Mouse (Mus musculus) small intestine, adult 2 months (tissue): ENCODE results near the gene G3bp1. TPM values are rescaled to one million over a fixed set of nuclear protein-coding genes. Genes with fewer than 3 reads are reported as not detected.

Experiments used
- H3K27ac ChIP-seq: fragments of 200-500 bp; 2 replicates; pipeline ENCODE4 v1.5.1; 2012; ENCODE audit warnings: low read depth, low read length, control low read depth, inconsistent platforms; ENCODE audit not compliant: insufficient read depth
- H3K27me3 ChIP-seq: fragments of 200-500 bp; 2 replicates; pipeline ENCODE4 v1.6.1; 2012; ENCODE audit warnings: mild to moderate bottlenecking, moderate library complexity, low read length, inconsistent platforms; ENCODE audit not compliant: control insufficient read depth, insufficient read depth
- H3K36me3 ChIP-seq: fragments of 200-500 bp; 2 replicates; pipeline ENCODE4 v1.6.1; 2012; ENCODE audit warnings: mild to moderate bottlenecking, low read length, control low read depth, inconsistent platforms; ENCODE audit not compliant: control insufficient read depth, insufficient read depth
- H3K4me1 ChIP-seq: fragments of 200-500 bp; 2 replicates; pipeline ENCODE4 v1.6.1; 2012; ENCODE audit warnings: low read length, inconsistent platforms, mixed read lengths; ENCODE audit not compliant: control insufficient read depth, insufficient read depth, insufficient read length
- H3K4me3 ChIP-seq: fragments of 200-500 bp; 2 replicates; pipeline ENCODE4 v1.5.1; 2012; ENCODE audit warnings: low read depth, mild to moderate bottlenecking, control low read depth, inconsistent platforms, low read length, moderate library complexity
- CTCF ChIP-seq: fragments of 200-500 bp; IDR thresholded peaks from 2 replicates; pipeline ENCODE4 v1.5.1; 2012; ENCODE audit warnings: low read depth, mild to moderate bottlenecking, control low read depth, inconsistent platforms, low read length, moderate library complexity, mixed read lengths; ENCODE audit not compliant: insufficient replicate concordance, insufficient read length; ENCODE audit errors: extremely low read depth
- POLR2A ChIP-seq: fragments of 200-500 bp; IDR thresholded peaks from 2 replicates; pipeline ENCODE4 v1.6.1; 2012; ENCODE audit warnings: low read depth, mild to moderate bottlenecking, control low read depth, inconsistent platforms, low read length, moderate library complexity
- WGBS: fragments of 180-500 bp; shearing (Covaris S2); methylation state at CpG from one replicate; pipeline ENCODE4 v1.1.7; 2018; 5-methylcytosine and 5-hydroxymethylcytosine counted together
- polyA plus RNA-seq: library from polyadenylated mRNA; depleted of rRNA; stranded (reverse); fragments of >200 nt; gene quantifications from 2 replicates; pipeline ENCODE4 v1.2.3, GENCODE M21; 2012; rRNA removed

Gene G3bp1
- polyA plus RNA-seq, 1 experiment: 10.4 TPM

DNA sequence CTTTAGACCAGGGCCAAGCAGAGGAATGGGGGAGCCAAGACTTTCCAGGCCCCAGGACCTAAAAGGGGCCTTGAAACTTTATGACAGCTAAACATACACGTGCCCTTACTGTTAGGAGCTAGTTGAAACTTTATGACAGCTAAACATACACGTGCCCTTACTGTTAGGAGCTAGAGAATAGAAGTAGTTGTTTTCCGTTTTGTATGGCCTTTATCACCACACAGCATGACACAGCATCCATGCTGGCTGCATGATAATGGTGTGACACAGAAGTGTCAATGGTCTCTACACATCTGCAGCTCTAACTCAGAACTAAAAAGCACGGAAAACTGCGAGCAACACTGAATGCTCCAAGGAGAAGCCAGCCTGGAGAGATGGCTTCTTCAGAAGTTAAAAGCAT lies 48.2 kb downstream of the G3bp1 start:
- TF ChIP-seq POLR2A: no peak
- no peak for TF ChIP-seq CTCF
- 58% methylated on average over 5 of the region's 5 CpGs for WGBS
- Histone ChIP-seq H3K36me3 (no peaks in the 10 kb centered on the region), H3K27ac (no peak overlapping the region), H3K27me3 (no peaks in the 10 kb centered on the region), H3K4me1 (no peaks in the 10 kb centered on the region), H3K4me3 (no peak overlapping the region)

DNA sequence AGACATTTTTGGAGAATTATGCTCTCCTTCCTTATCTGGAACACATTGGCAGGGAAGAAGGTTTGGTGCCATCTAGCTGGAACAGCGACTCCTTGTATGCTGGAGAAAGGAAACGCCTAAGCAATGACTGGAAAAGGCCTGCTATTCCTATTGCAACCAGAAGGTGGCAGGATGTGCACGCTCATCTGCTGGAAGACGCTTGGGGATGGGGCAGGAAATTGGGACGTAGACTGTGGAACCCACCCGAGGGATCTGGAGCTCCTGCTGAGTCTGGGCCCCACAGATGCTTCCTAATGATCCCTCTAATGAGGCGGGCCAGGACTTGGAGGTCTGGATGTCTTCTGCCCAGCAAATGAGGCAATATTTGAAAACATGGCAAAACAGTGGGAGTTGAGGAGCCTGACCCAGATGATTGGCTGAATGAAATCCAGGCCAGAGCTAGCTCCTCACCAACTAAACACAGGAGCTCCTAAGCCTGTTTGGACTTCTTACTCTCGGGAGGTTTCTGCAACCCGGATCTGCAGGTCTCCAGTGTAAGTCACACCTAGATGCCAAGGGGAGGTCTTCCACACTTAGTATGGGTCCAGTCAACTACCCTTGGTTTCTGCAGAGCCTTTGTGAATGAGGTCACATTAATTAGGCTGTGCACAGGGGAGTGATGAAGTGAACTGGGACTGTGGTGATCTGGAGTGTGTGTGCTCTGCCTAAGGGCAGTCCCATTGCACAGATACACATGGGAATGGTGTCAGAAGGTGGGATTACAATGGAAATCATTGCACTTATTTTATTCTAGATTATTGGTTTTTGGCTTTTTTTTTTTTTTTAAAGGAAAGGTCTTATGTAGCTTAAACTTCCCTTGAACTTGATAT lies 49.6 kb downstream of the G3bp1 start:
- H3K4me3 ChIP-seq: no peak overlapping the region
- TF ChIP-seq POLR2A: no peak
- TF ChIP-seq CTCF: peak; percentile 91; the same call in 1 of the 2 replicates
- no peaks in the 10 kb centered on the region for H3K27me3 ChIP-seq
- no peaks in the 10 kb centered on the region for H3K36me3 ChIP-seq
- WGBS: 8% methylated on average over 9 of the region's 9 CpGs
- no peaks in the 10 kb centered on the region for H3K4me1 ChIP-seq
- no peak overlapping the region for H3K27ac ChIP-seq

DNA sequence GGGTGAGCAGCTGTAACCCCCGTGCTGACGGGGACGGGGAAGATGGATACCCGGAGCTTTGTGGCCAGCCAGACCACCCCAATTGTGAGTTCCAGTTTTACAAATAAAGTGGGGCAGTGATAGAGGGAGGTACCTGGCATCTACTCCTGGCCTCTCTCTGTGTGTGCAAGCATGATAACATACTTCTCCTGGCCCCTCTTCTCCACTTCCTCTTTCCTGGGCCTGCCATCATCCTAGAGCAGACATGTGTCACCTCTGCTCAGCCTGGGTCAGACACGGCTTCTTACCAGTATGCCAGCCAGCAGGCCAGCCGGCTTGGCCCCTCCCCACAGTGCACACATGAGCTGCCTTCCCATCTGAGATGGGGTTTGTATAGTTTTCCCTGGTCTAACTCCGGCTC lies 61.3 kb downstream of the G3bp1 start:
- 76% methylated on average over 7 of the region's 7 CpGs for WGBS
- TF ChIP-seq POLR2A (no peak), CTCF (no peak)
- Histone ChIP-seq H3K4me1 (no peaks in the 10 kb centered on the region), H3K4me3 (no peak overlapping the region), H3K27me3 (no peaks in the 10 kb centered on the region), H3K27ac (no peak overlapping the region), H3K36me3 (no peaks in the 10 kb centered on the region)

DNA sequence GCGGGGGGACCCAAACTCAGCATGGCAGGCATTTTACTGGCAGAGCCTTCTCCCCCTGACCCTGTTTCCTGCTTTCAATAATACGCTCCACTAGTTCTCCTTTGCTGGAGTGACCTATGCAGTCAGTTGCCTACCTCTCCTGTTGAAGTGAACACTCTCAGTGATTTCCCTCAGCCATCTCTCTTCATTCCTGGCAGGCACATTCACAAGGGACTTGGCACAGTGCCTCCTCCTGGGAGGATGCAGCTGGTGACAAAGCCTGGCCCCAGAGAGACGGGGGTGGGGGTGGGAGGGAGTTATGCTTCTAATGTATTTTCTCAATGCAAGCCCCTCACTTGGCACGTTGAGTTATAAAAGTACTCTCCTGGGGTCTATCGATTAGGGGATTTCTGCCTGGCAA lies 63.9 kb downstream of the G3bp1 start:
- 65% methylated on average over 5 of the region's 5 CpGs for WGBS
- Histone ChIP-seq H3K4me1 (no peaks in the 10 kb centered on the region), H3K27me3 (no peaks in the 10 kb centered on the region), H3K4me3 (no peak overlapping the region), H3K36me3 (no peaks in the 10 kb centered on the region), H3K27ac (no peak overlapping the region)
- TF ChIP-seq CTCF (no peak), POLR2A (no peak)

DNA sequence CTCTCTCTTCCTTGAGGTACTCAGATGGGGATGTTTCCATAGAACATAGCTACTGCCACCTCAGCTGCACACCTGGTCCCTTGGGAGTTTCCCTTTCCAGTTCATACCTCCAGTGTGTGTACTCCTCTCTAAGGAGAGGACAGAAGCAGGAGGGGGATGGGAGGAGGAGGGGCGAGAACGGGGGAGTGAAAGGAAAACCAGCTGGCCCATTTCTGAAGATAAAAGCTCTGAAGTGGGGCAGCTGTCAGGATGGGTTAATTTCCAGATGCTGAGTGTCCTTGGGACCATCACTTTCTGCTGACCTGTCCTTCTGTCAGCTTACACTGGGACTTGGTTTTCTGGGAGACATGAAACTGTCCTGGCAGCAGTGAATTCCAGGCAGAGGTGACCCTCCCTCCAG lies 65.3 kb downstream of the G3bp1 start:
- Histone ChIP-seq H3K27ac (no peak overlapping the region), H3K36me3 (no peaks in the 10 kb centered on the region), H3K4me3 (no peak overlapping the region), H3K4me1 (no peaks in the 10 kb centered on the region), H3K27me3 (no peaks in the 10 kb centered on the region)
- WGBS: 33% methylated on average over 2 of the region's 2 CpGs
- TF ChIP-seq POLR2A: no peak
- TF ChIP-seq CTCF: no peak

DNA sequence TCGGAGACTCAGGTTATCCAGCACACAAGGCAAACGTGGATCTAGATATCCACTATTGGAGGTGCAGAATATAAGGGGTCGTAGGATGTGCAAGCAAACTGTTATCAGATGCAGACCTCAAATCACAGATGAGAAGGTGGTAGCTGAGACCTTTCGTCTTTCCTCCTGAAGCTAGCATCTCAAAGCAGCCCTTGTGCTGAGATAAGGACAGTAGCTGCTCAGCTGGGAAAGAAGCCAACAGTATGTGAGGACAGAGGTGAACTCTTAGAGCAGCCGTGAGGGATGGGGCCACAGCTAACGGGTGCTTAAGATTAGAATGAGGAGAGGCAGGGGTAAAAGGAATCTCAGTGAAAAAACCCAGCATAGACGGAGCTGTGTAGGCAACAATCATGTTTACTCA lies 72.6 kb downstream of the G3bp1 start:
- 35% methylated on average over 7 of the region's 7 CpGs for WGBS
- Histone ChIP-seq H3K36me3 (no peaks in the 10 kb centered on the region), H3K27me3 (no peaks in the 10 kb centered on the region), H3K4me3 (no peak overlapping the region), H3K27ac (no peak overlapping the region), H3K4me1 (no peaks in the 10 kb centered on the region)
- no peak for TF ChIP-seq POLR2A
- no peak for TF ChIP-seq CTCF

DNA sequence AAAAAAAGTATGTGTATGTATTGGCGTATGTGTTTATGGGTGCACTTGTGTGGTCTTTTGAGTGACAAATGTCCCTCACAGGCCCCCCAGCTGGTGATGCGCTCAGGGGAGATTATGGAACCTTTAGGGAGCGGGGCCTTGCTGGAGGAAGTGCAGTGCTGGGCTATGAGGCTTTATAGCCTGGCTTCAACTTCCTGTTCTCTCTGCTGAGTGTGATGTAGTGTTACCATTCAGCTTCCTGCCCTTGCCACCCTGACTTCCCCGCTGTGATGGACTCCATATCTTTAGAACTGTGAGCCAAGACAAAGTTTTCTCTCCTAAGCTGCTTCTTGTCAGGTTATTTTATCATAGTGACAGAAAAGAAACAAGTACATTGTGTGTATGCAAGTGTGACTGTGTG lies 73.2 kb downstream of the G3bp1 start:
- no peaks in the 10 kb centered on the region for H3K27me3 ChIP-seq
- no peak overlapping the region for H3K4me3 ChIP-seq
- WGBS: 48% methylated on average over 4 of the region's 4 CpGs
- no peak overlapping the region for H3K27ac ChIP-seq
- TF ChIP-seq POLR2A (no peak), CTCF (no peak)
- no peaks in the 10 kb centered on the region for H3K36me3 ChIP-seq
- H3K4me1 ChIP-seq: no peaks in the 10 kb centered on the region

DNA sequence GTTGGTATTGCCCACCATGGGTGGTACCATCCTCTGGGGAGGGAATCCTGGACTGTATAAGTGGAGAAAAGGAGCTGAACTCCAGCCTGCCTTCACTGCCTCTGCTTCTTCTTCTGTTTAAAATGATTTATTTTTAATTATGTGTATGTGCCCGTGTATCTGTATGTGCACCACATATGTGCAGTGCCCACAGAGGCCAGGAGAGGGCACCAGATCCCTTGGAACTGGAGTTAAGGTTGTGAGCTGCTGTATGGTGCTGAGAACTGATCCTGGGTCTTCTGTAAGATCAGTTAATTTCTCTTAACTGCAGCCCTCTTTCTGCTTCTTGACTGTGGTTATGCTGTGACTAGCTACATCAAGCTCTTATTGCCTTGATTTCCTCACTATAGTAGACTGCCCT lies 76.2 kb downstream of the G3bp1 start:
- TF ChIP-seq CTCF (no peak), POLR2A (no peak)
- H3K4me3 ChIP-seq: no peak overlapping the region
- no peak overlapping the region for H3K27ac ChIP-seq
- H3K36me3 ChIP-seq: no peaks in the 10 kb centered on the region
- H3K27me3 ChIP-seq: no peaks in the 10 kb centered on the region
- 74% methylated on average over 1 of the region's 1 CpGs for WGBS
- H3K4me1 ChIP-seq: no peaks in the 10 kb centered on the region

Other genes starting within 250 kb of the G3bp1 start
- gene Fat2, start 133.1 kb upstream of the G3bp1 start, polyA plus RNA-seq: 0.03 TPM in 1 of 2 replicates, not detected in the other
- 278 and 350 TPM in 2 replicates for gene Sparc, start 46.5 kb upstream of the G3bp1 start, polyA plus RNA-seq
- gene Atox1, start 8.4 kb upstream of the G3bp1 start, polyA plus RNA-seq: 318 and 485 TPM in 2 replicates
- gene Glra1, start 138.5 kb downstream of the G3bp1 start, polyA plus RNA-seq: not detected in 2 replicates